Mouse (Mus musculus) liver, postnatal 0 days (tissue): ENCODE measurements around the gene Efna1.

Experiments
- CTCF ChIP-seq: sonication (generic); IDR thresholded peaks from 2 replicates; pipeline ENCODE4 v1.5.1; 2016; ENCODE audit warnings: antibody characterized with exemption, low read depth
- EP300 ChIP-seq: IDR thresholded peaks from 2 replicates; pipeline ENCODE4 v1.6.1; 2016; ENCODE audit warnings: antibody characterized with exemption, low read depth, mild to moderate bottlenecking

DNA sequence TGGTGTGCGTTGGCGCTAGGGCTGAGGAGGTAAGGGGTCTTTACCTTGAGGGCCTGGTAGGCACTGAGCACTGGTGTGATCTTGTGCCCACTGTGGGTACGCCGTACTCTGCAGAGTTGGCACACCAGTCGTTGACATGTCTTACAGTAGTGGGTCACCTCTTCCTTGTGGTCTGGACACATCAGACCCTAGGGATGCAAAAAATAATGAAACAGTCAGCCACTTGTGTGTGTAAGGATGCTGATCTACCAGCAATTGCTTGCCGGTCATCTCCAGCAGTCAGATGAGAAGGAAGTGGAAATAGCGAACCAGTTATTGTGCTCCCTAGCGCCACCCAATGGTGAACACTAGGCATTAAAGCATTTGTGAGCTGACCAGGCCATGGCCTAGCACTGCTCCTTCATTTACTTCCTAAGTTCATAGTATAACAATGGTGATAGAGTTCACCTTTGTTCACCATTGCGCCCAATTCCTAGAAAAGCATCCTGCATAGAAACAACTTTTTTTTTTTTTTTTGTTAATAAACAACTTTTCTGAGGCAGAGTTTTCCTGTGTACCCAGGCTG lies 38.5 kb downstream of the Efna1 start:
- TF ChIP-seq CTCF (peak; percentile 85), EP300 (no peak)
